Mouse (Mus musculus): ENCODE results near the gene Dnase1l3.

GRCm38 (mm10) chr14:8029752-8030151 lies 35.4 kb upstream of the Dnase1l3 start:
- no peak for TF ChIP-seq CTCF (IDR thresholded peaks at IDR 0.05; ENCODE audit: low read depth)
- TF ChIP-seq EP300 (IDR thresholded peaks at IDR 0.05; ENCODE audit: low read depth) = no peak
